22 mouse cellular contexts compared by ENCODE assay signal in the genomic region with DNA sequence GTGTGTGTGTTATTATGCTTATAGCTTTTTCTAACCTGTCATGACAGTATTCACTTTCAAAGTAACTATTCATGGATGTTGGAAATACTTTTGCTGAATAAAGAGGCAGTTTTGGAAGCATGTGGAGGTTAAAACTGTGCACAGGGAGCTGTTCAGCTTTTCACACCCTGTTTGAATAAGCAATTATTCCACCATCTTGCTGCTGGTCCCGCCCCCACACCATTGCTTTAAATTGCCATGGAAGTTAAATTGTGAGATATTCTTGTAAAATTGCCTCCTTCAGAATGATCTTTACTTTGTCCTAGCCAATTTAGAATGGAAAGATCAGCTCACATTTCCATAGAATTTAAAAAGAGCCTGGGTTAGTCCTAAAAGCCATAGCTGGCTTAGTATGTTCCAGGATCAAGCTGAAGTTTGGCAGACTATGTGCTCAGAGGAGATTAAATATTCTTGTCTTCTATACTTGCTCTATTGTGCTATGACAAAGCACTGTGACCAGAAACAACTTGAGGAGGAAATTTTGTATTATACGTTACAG.
DNase-seq lines count a peak whose midpoint lies in the region; ATAC-seq lines count a peak whose summit lies in the region.
"Had no signal": no experiment of that assay in that cellular context is flagged by ENCODE, and none has a peak within 500 bp of the region (broad histone marks: within the 10 kb centered on the region; RNA-seq: fewer than 3 reads in every experiment).

No protein-coding gene starts in this region.

- no peak overlapping the region for H3K4me3 ChIP-seq in forebrain, embryonic 11.5 days (ENCODE audit: low read depth, low read length)
- H3K4me3 ChIP-seq: erythroblast, embryonic 14.5 days; heart, embryonic 12.5 days; kidney, embryonic 15.5 days; neural tube, embryonic 13.5 days had no signal

- H3K27ac ChIP-seq in forebrain, embryonic 11.5 days (ENCODE audit: low read depth, low read length): no peak overlapping the region
- H3K27ac ChIP-seq: hindbrain, embryonic 14.5 days; kidney, embryonic 15.5 days; neural tube, embryonic 13.5 days had no signal

- H3K27me3 ChIP-seq in forebrain, embryonic 11.5 days (ENCODE audit: control insufficient read depth, insufficient read depth, low read length): no peaks in the 10 kb centered on the region
- H3K27me3 ChIP-seq: heart, embryonic 12.5 days; kidney, embryonic 15.5 days; neural tube, embryonic 13.5 days had no signal

- no peaks in the 10 kb centered on the region for H3K4me1 ChIP-seq in forebrain, embryonic 11.5 days (replicated peaks; ENCODE audit: control insufficient read depth, insufficient read depth, low read length)
- H3K4me1 ChIP-seq: heart, embryonic 12.5 days; kidney, embryonic 15.5 days; neural tube, embryonic 13.5 days had no signal

- H3K36me3 ChIP-seq in forebrain, embryonic 11.5 days (ENCODE audit: control insufficient read depth, insufficient read depth, low read length): no peaks in the 10 kb centered on the region
- H3K36me3 ChIP-seq: heart, embryonic 12.5 days; kidney, embryonic 15.5 days; neural tube, embryonic 13.5 days had no signal

- no peak for ATAC-seq in forebrain, embryonic 11.5 days (replicated peaks; ENCODE audit: low FRiP score)
- no peak for ATAC-seq in megakaryocyte, adult 5-6 weeks (ENCODE audit: poor library complexity, severe bottlenecking)
- ATAC-seq: forebrain, postnatal 0 days; intestine, embryonic 16.5 days; liver, postnatal 0 days had no signal

- 87% methylated on average over 2 of the region's 2 CpGs for WGBS in forebrain, embryonic 11.5 days

- no peak overlapping the region for H3K9ac ChIP-seq in forebrain, embryonic 11.5 days (ENCODE audit: low read length)
- H3K9ac ChIP-seq: forebrain, postnatal 0 days; heart, embryonic 12.5 days; hindbrain, embryonic 14.5 days; kidney, embryonic 15.5 days; liver, postnatal 0 days; neural tube, embryonic 13.5 days had no signal

- peak; percentile 81 for DNase-seq in left cerebral cortex, adult 11 months (ENCODE audit: low spot score)
- no peak for DNase-seq in left cerebral cortex, postnatal 4 days
- peak; percentile 60 for DNase-seq in layer of hippocampus, adult 9-11 months
- peak; percentile 57 to 63 for DNase-seq in left cerebral cortex, postnatal 36 days (ENCODE audit: low spot score in 2 of 2)
- no peak for DNase-seq in forebrain, embryonic 11.5 days (ENCODE audit: low spot score)
- no peak for DNase-seq in yolk sac, embryonic 10.5 days (ENCODE audit: low spot score)
- DNase-seq: adrenal gland, adult 2 months; cerebellum, adult 11-12 months; cerebellum, postnatal 36 days; forebrain, postnatal 0 days; liver; liver, postnatal 0 days; lung, postnatal 36 days; thymus, postnatal 25 days had no signal

- no peak overlapping the region for H3K4me2 ChIP-seq in forebrain, embryonic 11.5 days (ENCODE audit: low read depth, low read length, severe bottlenecking)
- H3K4me2 ChIP-seq: heart, embryonic 12.5 days; hindbrain, embryonic 14.5 days; kidney, embryonic 15.5 days; midbrain, embryonic 11.5 days; neural tube, embryonic 13.5 days had no signal

- intact Hi-C loops in left cerebral cortex, postnatal 4 days (cut with DNase I): no loop called here
- intact Hi-C loops in left cerebral cortex, postnatal 36 days (cut with DNase I): no loop called here

- no peaks in the 10 kb centered on the region; the same call in 1 of the 2 replicates for H3K9me3 ChIP-seq in forebrain, embryonic 11.5 days (ENCODE audit: control insufficient read depth, low read length)
- H3K9me3 ChIP-seq: kidney, embryonic 15.5 days; neural tube, embryonic 13.5 days had no signal

Comparison
In these comparisons a context has a peak if more than half of its experiments do, and no peak if none do; other contexts are left out.
1. DNase-seq: peak in left cerebral cortex, adult 11 months (single experiment), layer of hippocampus, adult 9-11 months (single experiment) and left cerebral cortex, postnatal 36 days (2 of 2); none in left cerebral cortex, postnatal 4 days (single experiment), forebrain, embryonic 11.5 days (single experiment) and yolk sac, embryonic 10.5 days (single experiment).